Mouse (Mus musculus) thymus, postnatal 36 days (tissue): ENCODE results near the gene Tapt1.

Source experiments
- DNase-seq, 2 experiments: peaks; one replicate each; pipeline ENCODE4 v3.0.0; 2022; ENCODE audit warnings: mixed read lengths in 2 of 2

Gene Tapt1

GRCm38 (mm10) chr5:44233933-44234332 lies 7.5 kb upstream of the Tapt1 start:
- DNase-seq, result no peak

GRCm38 (mm10) chr5:44228756-44229155 lies 2.3 kb upstream of the Tapt1 start:
- DNase-seq, result no peak

GRCm38 (mm10) chr5:44228323-44228722 lies 1.9 kb upstream of the Tapt1 start:
- no peak for DNase-seq

DNA sequence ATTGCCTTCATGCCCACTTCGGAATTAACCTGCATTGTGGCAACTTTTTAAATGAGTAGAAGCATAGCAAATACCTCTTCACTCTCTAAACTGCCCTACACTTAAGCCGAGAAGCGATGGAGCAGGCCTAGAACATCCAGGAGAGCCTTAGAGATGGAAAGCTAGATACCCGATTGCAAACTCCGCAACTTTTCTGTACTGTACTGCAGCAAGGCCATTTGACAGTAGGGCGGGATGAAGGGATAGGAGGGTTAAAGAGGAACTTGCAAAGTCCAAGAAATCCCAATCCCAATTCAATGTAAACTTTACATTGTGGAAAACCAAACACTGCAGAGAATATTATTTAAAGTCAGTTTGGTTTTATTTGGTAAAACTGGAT lies 1.0 kb upstream of the Tapt1 start:
- no peak for DNase-seq

GRCm38 (mm10) chr5:44225911-44226520 lies 410 bp downstream of the Tapt1 start:
- DNase-seq, result peak; percentile 54 to 60

- no peak for DNase-seq
Observed at GRCm38 (mm10) chr5:44224916-44225600, 1.4 kb downstream of the Tapt1 start.

DNA sequence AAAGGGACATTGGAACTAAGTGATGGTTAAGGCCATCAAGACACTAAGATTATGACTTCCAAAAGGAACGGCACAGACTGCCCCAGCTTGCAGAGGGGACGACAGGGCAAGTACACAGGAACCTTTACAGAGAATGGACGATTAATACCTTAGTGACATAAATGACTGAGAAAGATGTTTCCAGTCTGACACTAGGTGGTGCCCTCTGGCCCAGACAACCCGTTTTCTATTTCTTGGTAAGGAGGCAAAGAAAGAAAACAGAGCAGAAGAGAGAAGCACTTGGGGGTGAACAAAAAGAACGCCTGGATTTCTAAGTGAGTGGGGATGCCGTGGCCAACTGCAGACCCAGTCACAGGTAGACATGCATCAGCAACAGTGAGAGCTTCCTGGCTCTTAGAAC lies 2.2 kb downstream of the Tapt1 start:
- DNase-seq, result peak; percentile 67 to 73

DNA sequence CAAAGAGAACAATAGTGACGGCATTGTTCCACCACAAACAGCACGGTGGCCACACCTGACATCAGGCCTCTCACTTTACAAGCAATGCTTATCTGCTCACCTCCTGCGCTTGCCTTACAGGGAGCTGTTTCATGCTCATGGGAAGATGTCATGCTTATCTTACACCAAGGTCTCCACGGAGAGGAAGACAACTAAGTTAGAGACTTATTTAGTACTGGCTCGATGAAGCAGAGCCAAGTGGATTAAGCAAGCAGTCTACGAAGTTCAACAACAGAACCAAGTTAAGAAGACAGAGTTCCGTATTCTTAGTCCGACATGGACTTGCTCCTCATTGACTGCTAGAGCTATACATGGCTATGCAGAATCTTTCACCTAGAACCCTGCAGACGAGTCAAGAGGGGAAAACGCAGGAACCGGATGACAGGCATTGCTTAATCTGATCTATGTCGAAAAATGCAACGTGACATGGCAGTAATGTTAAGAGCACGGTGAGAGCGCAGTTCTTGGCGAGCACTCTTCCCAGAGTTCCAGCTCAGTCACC lies 3.0 kb downstream of the Tapt1 start:
- DNase-seq, result peak in 1 of 2 experiments; percentile 40

DNA sequence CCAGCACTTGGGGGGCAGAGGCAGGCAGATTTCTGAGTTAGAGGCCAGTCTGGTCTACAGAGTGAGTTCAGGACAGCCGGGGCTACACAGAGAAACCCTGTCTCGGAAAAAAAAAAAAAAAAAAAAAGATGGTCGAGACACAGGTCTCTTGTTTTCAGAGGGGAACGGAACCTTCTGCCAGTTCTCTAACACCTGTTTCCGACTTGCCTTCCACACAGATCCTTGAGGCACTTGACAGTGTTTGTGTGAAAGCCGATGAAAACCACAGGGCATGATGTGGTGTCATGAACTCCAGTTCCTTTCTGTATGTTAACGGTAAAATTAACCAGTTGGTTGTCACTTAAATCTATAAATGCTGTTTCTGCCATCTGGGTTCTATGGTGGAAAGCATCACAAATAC lies 6.0 kb downstream of the Tapt1 start:
- DNase-seq, result peak; percentile 49 to 67

GRCm38 (mm10) chr5:44219871-44220270 lies 6.6 kb downstream of the Tapt1 start:
- peak; percentile 38 to 43 for DNase-seq

GRCm38 (mm10) chr5:44218483-44218882 lies 7.9 kb downstream of the Tapt1 start:
- DNase-seq, result no peak

DNA sequence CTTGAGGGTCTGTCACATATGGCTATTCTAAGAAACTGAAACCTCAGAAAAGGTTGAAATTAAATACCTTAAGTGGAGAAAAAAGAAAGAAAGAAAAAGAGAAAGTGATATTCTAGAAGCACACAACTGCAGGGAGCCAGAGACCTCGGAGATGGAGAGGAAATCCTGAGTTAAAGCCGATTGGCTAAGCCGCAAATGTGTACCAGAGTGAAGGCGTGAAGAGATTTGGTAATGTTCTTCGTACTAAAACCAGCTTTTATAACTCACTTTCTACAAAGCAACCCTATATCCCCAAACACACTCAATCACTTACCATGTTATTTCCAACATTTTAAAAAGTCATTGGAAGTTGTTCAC lies 8.8 kb downstream of the Tapt1 start:
- DNase-seq, result no peak

- DNase-seq, result peak in 1 of 2 experiments; percentile 30
Observed at GRCm38 (mm10) chr5:44217041-44217684, 9.3 kb downstream of the Tapt1 start.

GRCm38 (mm10) chr5:44215118-44215517 lies 11.3 kb downstream of the Tapt1 start:
- no peak for DNase-seq

GRCm38 (mm10) chr5:44214025-44214424 lies 12.4 kb downstream of the Tapt1 start:
- DNase-seq, result no peak

DNA sequence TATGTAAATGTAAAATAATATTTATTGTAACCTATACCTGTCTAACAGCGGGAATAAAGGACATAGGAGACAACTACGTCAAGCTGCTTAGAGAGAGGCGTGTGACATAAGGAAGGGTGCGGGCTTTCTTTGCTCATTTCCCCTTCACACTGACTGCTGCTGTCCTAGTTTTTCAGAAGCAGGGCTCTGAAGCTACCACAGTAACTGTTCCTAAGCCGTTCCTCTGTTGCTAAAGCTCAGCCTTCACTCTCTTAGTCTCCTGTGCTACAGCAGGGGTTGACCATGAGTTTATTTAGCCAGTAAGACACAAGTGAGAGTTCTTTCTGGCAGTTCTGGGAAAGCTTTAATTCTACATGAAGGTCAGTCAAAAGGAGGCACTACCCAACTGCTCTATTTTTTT lies 13.0 kb downstream of the Tapt1 start:
- DNase-seq, result no peak

DNA sequence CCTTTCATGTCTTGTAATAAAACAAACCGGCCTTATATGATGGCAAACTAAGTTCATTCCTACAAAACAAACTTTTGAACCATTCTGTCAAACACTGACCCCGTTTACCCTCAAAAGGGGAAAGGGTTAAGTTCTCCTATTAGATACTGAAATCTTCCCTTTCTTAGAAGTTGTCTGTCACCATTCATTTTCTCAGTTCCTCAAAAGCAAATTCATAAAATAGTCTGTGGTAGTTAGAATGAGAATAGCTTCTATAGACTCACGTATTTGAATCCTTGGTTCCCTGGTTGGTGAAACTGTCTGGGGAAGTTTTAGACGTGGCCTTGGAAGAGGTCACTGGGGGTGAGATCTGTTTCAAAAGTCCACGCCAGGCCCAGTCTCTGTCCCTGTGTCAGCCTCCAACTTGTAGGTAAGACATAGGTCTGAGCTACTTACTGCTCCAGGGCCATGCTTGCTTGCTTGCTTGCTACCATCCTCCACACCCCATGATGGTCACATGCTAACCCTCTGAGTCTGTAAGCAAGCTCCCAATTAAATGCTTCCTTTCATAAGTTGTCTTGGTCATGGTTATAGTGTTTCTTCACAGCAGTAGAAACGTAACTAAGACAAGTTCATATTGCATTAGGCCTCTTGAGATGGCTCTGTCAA lies 14.5 kb downstream of the Tapt1 start:
- no peak for DNase-seq

DNA sequence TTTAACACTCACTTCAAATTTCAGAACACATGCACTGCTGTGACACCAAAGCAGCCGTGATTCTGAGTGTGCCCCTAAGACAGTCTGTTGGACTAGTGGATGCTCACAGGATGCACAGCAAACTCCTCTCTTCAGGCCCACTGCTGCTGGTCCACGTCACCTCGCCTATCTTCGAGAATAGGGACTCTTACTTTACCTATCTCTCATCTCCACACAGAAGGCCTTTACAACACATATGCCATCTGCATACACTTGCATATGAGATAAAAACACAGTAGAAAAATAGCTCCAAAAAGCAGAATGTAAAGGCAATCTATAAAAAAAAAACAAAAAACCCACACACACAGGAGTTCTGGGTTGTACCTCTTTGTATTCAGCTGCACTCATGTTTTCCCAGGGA lies 19.1 kb downstream of the Tapt1 start:
- DNase-seq, result no peak

GRCm38 (mm10) chr5:44206651-44207050 lies 19.8 kb downstream of the Tapt1 start:
- no peak for DNase-seq

DNA sequence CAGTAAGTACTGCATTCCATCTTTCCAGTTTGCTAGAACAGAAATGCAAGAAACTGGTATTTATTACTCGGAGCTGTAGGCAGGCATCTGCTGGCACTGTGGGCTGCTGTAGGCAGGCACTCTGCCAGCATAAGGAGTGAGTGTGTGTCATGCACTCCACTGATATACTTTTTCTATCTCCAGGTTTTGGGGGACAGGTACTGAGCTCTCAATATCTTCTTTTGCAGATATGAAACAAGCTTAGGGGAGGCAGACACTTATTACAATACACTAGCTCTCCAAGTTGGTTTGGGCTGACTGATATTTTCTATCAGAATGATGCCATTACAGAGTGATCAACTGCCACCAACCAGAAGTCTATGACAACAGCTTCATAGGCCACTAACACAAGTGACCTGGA lies 23.0 kb downstream of the Tapt1 start:
- DNase-seq, result no peak

DNA sequence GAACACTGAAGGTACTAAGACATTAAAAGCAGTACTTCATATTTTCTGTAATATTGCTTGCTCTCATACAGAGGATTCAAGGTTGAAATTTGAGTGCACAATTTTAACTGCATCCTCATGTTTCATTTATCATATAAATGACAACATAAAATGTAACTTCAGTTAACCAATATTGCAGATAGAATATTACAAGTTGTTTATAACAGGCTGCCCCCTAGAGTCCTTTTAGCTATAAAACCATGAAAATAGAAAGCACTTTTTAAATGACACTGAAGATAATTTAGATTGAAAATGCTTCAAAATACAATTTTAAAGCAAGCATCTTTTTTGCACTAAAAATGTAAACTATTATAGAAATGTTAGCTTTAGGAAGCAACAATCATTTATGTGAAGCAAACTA lies 24.8 kb downstream of the Tapt1 start:
- no peak for DNase-seq

DNA sequence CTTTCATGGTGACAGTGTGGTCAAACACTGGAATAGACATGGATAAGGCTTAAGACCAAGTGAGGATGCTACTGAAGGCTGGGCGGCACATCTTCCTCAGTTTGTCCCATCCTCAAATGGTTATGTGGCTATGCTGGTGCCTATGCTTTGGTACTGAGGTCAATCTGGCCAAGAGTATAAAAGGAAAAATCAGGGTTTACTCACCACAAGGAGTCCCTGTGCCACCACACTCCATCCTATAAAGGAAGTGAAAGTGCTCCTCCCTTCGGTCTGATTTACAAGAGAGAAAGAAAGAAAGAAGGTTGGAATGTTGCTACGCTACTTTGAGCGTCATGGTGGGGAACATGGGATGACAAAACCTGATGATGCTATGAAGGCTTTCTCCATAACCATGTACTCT lies 27.3 kb downstream of the Tapt1 start:
- no peak for DNase-seq

DNA sequence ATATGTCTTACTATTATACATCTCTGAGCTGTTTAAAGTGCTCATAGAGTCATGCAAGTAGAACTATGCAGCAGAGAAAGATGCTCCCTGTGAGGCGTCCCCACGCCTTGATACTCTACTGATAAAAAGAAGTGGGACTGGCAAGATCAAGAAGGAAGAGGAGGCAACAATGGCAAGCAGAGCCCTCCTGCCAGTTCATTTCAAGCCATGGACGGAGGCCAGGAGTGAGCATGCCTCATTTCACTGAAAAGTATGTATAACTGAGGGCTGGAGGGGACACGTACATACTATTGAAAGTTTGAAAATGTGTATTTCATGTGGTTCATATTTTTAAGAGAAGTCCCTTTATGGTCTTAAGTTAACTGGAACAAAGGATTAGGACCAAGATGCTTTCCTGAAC lies 28.0 kb downstream of the Tapt1 start:
- DNase-seq, result no peak

DNA sequence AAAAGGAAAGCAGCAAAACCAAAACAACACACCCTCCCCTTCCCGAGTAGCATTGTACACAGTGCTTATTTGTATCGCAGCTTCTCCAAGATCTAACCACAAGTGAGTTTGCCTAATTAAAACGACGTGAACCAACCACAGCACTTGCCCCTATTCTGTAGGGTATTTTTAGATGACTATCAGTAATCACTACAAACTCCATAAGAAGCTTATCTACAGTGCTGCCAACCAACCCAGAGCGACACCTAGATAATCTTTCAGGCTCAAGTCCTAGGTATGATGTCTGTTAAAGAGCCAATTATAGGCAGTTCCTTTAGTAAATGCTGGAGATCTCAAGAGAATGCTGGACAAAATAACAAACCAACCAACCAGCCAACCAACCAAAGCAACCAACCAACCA lies 28.6 kb downstream of the Tapt1 start:
- DNase-seq, result no peak
